Comparison of ENCODE assay signal across 28 mouse cellular contexts in the genomic region with DNA sequence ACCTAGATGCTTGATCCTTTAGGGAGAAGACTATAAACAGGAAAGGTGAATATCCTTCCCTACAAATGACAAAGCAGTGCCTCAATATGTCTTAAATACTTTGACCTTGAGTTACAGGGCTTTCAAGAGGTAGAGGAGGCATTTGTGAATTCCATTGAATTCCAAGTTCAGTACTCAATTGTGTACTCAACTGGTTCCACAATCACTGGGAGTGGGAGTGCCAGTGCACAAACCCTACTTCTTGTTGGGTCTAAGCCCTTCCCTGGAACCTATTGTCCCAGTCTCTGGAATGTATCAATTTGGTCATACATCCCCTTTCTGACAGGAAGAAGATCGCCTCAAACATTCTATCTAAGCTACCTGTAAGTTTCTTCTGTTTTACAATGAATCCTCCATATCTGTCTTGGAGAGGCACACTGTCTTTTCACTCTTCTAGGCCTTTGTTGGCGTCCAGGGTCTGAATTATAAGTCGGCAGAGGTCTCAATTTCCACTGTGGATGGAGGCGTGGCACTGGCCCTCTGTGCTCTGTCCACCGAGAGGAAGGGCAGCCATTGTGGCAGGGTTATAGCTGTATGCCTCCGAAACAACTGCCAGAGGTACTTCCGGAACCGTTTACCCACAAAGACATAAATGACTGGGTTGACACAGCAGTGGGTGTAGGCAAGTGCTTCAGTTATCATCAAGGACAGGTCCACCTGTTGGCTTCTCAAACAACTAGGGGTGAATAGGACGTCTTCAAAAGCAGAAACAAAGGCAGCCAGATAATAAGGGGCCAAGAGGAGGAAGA. TPM values are rescaled to one million over a fixed set of nuclear protein-coding genes. Genes with fewer than 3 reads are reported as not detected.
"Had no signal": no experiment of that assay in that cellular context is flagged by ENCODE, and none has a peak within 500 bp of the region (broad histone marks: within the 10 kb centered on the region; RNA-seq: fewer than 3 reads in every experiment).

No protein-coding gene starts in this region.

- H3K9ac ChIP-seq: liver, postnatal 0 days; lung, embryonic 15.5 days; midbrain, embryonic 12.5 days; neural tube, embryonic 13.5 days; neural tube, embryonic 15.5 days had no signal

- H3K9me3 ChIP-seq: lung, embryonic 15.5 days; megakaryocyte, embryonic 14.5 days; midbrain, embryonic 12.5 days; neural tube, embryonic 13.5 days; neural tube, embryonic 15.5 days had no signal

- ATAC-seq: liver, postnatal 0 days; lung, postnatal 0 days; midbrain, embryonic 16.5 days had no signal

- DNase-seq: liver, postnatal 0 days; lung, adult 2 months; lung, postnatal 14 days; lung, postnatal 36 days; midbrain, embryonic 14.5 days; retina, postnatal 1 day; right cerebral cortex, adult 18-20 months; right cerebral cortex, postnatal 25 days; right cerebral cortex, postnatal 4 days; spleen, adult 18-20 months; thymus, adult 18-20 months; thymus, postnatal 14 days; thymus, postnatal 36 days had no signal

- H3K27me3 ChIP-seq: lung, embryonic 15.5 days; megakaryocyte, embryonic 14.5 days; midbrain, embryonic 12.5 days; neural tube, embryonic 13.5 days; neural tube, embryonic 15.5 days had no signal

- H3K4me1 ChIP-seq: lung, embryonic 15.5 days; midbrain, embryonic 12.5 days; neural tube, embryonic 13.5 days; neural tube, embryonic 15.5 days had no signal

- H3K36me3 ChIP-seq: lung, embryonic 15.5 days; midbrain, embryonic 12.5 days; neural tube, embryonic 13.5 days; neural tube, embryonic 15.5 days had no signal

- H3K4me2 ChIP-seq: lung, embryonic 15.5 days; midbrain, embryonic 12.5 days; neural tube, embryonic 13.5 days; neural tube, embryonic 15.5 days had no signal

- H3K27ac ChIP-seq: lung, embryonic 15.5 days; macrophage; midbrain, embryonic 12.5 days; neural tube, embryonic 13.5 days; neural tube, embryonic 15.5 days had no signal

- H3K4me3 ChIP-seq: lung, embryonic 15.5 days; megakaryocyte, embryonic 14.5 days; midbrain, embryonic 12.5 days; myocyte; neural tube, embryonic 13.5 days; neural tube, embryonic 15.5 days had no signal

RNA-seq across cellular contexts. Expression of a gene that starts 1.1 kb away (rescaled TPM):
- total RNA-seq: megakaryocyte progenitor cell, adult 5-6 weeks had no signal
- polyA plus RNA-seq: liver, postnatal 0 days; lung, adult 2 months; lung, embryonic 15.5 days; lung, postnatal 0 days; midbrain, embryonic 12.5 days; midbrain, embryonic 14.5 days; midbrain, embryonic 16.5 days; myocyte; neural tube, embryonic 11.5 days; neural tube, embryonic 13.5 days; neural tube, embryonic 15.5 days; small intestine, adult 2 months; stomach, embryonic 14.5 days; stomach, embryonic 16.5 days; thymus, postnatal 0 days had no signal

RNA-seq across cellular contexts. Expression of a gene that starts 8.6 kb away (rescaled TPM):
- polyA plus RNA-seq: myocyte had no signal

RNA-seq across cellular contexts. Expression of a gene that starts 44.7 kb away (rescaled TPM):
- polyA plus RNA-seq: midbrain, embryonic 14.5 days; midbrain, embryonic 16.5 days; myocyte; neural tube, embryonic 11.5 days; neural tube, embryonic 13.5 days; neural tube, embryonic 15.5 days had no signal
